Mouse (Mus musculus) CH12.LX (cell line): Measurements from ENCODE around the gene Dusp15. TPM values are rescaled to one million over a fixed set of nuclear protein-coding genes. Genes with fewer than 3 reads are reported as not detected.

ENCODE experiments used
- DNase-seq: peaks from one replicate; pipeline ENCODE4 v3.0.0-alpha.2; 2013; ENCODE audit errors: extremely low read depth
- H3K27ac ChIP-seq: 2 replicates; pipeline ENCODE4 v1.5.1; 2012; ENCODE audit warnings: low read depth, mild to moderate bottlenecking, control low read depth, moderate library complexity; ENCODE audit not compliant: insufficient read depth
- H3K27me3 ChIP-seq: replicated peaks from 2 replicates; pipeline ENCODE3; 2012; ENCODE audit warnings: inconsistent platforms
- H3K36me3 ChIP-seq, 2 experiments: replicated peaks in 1 of 2; 2 replicates each; pipeline versions ENCODE3 to v1.6.1; 2012; ENCODE audit warnings: inconsistent platforms in 1 of 2, low read length in 1 of 2, mild to moderate bottlenecking in 1 of 2, mixed read lengths in 1 of 2, moderate library complexity in 1 of 2; ENCODE audit not compliant: control insufficient read depth in 1 of 2, insufficient read depth in 1 of 2
- H3K4me1 ChIP-seq, 2 experiments: 2 replicates each; pipeline ENCODE4 v1.6.1; 2012; ENCODE audit warnings: inconsistent platforms in 1 of 2, moderate library complexity in 1 of 2; ENCODE audit not compliant: insufficient read depth in 2 of 2, control insufficient read depth in 1 of 2
- H3K4me2 ChIP-seq: 2 replicates; pipeline ENCODE4 v1.6.1; 2012; ENCODE audit warnings: low read depth, mild to moderate bottlenecking, control low read depth; ENCODE audit not compliant: poor library complexity, insufficient read depth, severe bottlenecking
- H3K4me3 ChIP-seq, 3 experiments: fragments of 150-350 bp in 1 of 3; sonication (generic) in 1 of 3; replicated peaks in 1 of 3; 2 replicates each; pipeline versions ENCODE3 to v1.5.1; 2011 to 2012; ENCODE audit warnings: low read depth in 2 of 3, low read length in 2 of 3, mild to moderate bottlenecking in 2 of 3, moderate library complexity in 2 of 3, control low read depth in 1 of 3, improper control_type of control experiment in 1 of 3, inconsistent platforms in 1 of 3, mixed read lengths in 1 of 3; ENCODE audit not compliant: poor library complexity in 1 of 3
- H3K79me2 ChIP-seq: replicated peaks from 2 replicates; pipeline ENCODE4 v1.6.1; 2012; ENCODE audit warnings: mild to moderate bottlenecking, moderate library complexity; ENCODE audit not compliant: control insufficient read depth, poor library complexity, insufficient read depth, severe bottlenecking; ENCODE audit errors: extremely low read depth
- H3K9ac ChIP-seq: 2 replicates; pipeline ENCODE4 v1.6.1; 2012; ENCODE audit warnings: low read depth, mild to moderate bottlenecking, control low read depth, moderate library complexity; ENCODE audit not compliant: insufficient read depth
- H3K9me3 ChIP-seq: replicated peaks from 2 replicates; pipeline ENCODE3; 2012; ENCODE audit warnings: low read length, inconsistent platforms, mixed read lengths
- CTCF ChIP-seq, 2 experiments: IDR thresholded peaks in 1 of 2; conservative IDR thresholded peaks in 1 of 2; 2 replicates each; pipeline ENCODE4 v1.5.1; 2011 to 2012; ENCODE audit warnings: low read depth in 2 of 2, low read length in 2 of 2, improper control_type of control experiment in 1 of 2, inconsistent platforms in 1 of 2, mild to moderate bottlenecking in 1 of 2, moderate library complexity in 1 of 2
- E2F4 ChIP-seq: IDR thresholded peaks from 2 replicates; pipeline ENCODE4 v1.6.1; 2011; ENCODE audit warnings: low read depth, low read length, improper control_type of control experiment; ENCODE audit not compliant: insufficient replicate concordance
- ELF1 ChIP-seq: IDR thresholded peaks from 2 replicates; pipeline ENCODE4 v1.6.1; 2014; ENCODE audit warnings: low read depth, mild to moderate bottlenecking, inconsistent platforms, low read length, improper control_type of control experiment
- EP300 ChIP-seq: IDR thresholded peaks from 2 replicates; pipeline ENCODE4 v1.6.1; 2011; ENCODE audit warnings: low read length, improper control_type of control experiment
- GABPA ChIP-seq: IDR thresholded peaks from 2 replicates; pipeline ENCODE4 v1.6.1; 2012; ENCODE audit warnings: low read depth, low read length, improper control_type of control experiment, inconsistent platforms; ENCODE audit not compliant: insufficient replicate concordance
- HCFC1 ChIP-seq: IDR thresholded peaks from 2 replicates; pipeline ENCODE4 v1.6.1; 2012; ENCODE audit warnings: low read depth, mild to moderate bottlenecking, inconsistent platforms, low read length, improper control_type of control experiment
- IRF4 ChIP-seq: IDR thresholded peaks from 2 replicates; pipeline ENCODE4 v1.6.1; 2014; ENCODE audit warnings: low read depth, mild to moderate bottlenecking, inconsistent platforms, low read length, improper control_type of control experiment
- JUND ChIP-seq: conservative IDR thresholded peaks from 2 replicates; pipeline ENCODE4 v1.6.1; 2011; ENCODE audit warnings: low read depth, low read length, improper control_type of control experiment
- MAFK ChIP-seq: IDR thresholded peaks from 2 replicates; pipeline ENCODE4 v1.6.1; 2011; ENCODE audit warnings: low read length, improper control_type of control experiment; ENCODE audit not compliant: insufficient replicate concordance
- MAX ChIP-seq: IDR thresholded peaks from 2 replicates; pipeline ENCODE4 v1.6.1; 2011; ENCODE audit warnings: low read length, improper control_type of control experiment
- NELFE ChIP-seq: IDR thresholded peaks from 2 replicates; pipeline ENCODE4 v1.6.1; 2011; ENCODE audit warnings: low read depth, low read length, improper control_type of control experiment
- POLR2A ChIP-seq: IDR thresholded peaks from 2 replicates; pipeline ENCODE4 v1.6.1; 2011; ENCODE audit warnings: low read depth, mild to moderate bottlenecking, improper control_type of control experiment, low read length
- POLR2AphosphoS2 ChIP-seq: IDR thresholded peaks from 2 replicates; pipeline ENCODE4 v1.6.1; 2011; ENCODE audit warnings: low read depth, low read length, improper control_type of control experiment
- RAD21 ChIP-seq: IDR thresholded peaks from 2 replicates; pipeline ENCODE4 v1.6.1; 2011; ENCODE audit warnings: low read depth, mild to moderate bottlenecking, low read length, improper control_type of control experiment, moderate library complexity
- RCOR1 ChIP-seq: conservative IDR thresholded peaks from 2 replicates; pipeline ENCODE4 v1.6.1; 2012; ENCODE audit warnings: low read depth, mild to moderate bottlenecking, inconsistent platforms, low read length, improper control_type of control experiment
- SIN3A ChIP-seq: IDR thresholded peaks from 2 replicates; pipeline ENCODE4 v1.6.1; 2012; ENCODE audit warnings: low read length, improper control_type of control experiment, inconsistent platforms
- TBP ChIP-seq: conservative IDR thresholded peaks from 2 replicates; pipeline ENCODE4 v1.6.1; 2011; ENCODE audit warnings: low read depth, low read length, improper control_type of control experiment
- TCF12 ChIP-seq: IDR thresholded peaks from 2 replicates; pipeline ENCODE4 v1.6.1; 2014; ENCODE audit warnings: low read depth, mild to moderate bottlenecking, inconsistent platforms, low read length, improper control_type of control experiment
- UBTF ChIP-seq: IDR thresholded peaks from 2 replicates; pipeline ENCODE4 v1.6.1; 2012; ENCODE audit warnings: low read depth, mild to moderate bottlenecking, inconsistent platforms, low read length, improper control_type of control experiment, moderate library complexity
- USF2 ChIP-seq: conservative IDR thresholded peaks from 2 replicates; pipeline ENCODE4 v1.6.1; 2011; ENCODE audit warnings: low read depth, low read length, improper control_type of control experiment
- ZC3H11A ChIP-seq: IDR thresholded peaks from 2 replicates; pipeline ENCODE4 v1.6.1; 2012; ENCODE audit warnings: low read depth, mild to moderate bottlenecking, inconsistent platforms, low read length, improper control_type of control experiment
- ZKSCAN1 ChIP-seq: IDR thresholded peaks from 2 replicates; pipeline ENCODE4 v1.6.1; 2012; ENCODE audit warnings: low read depth, inconsistent platforms, low read length, improper control_type of control experiment, borderline replicate concordance
- dilution Hi-C: fragments of 300-500 bp; cut with MboI; formaldehyde crosslinking; loops from 2 replicates; pipeline ENCODE4 v1.14.3; 2020; ENCODE audit warnings: low sequenced_read_pairs; ENCODE audit not compliant: extremely low pct_unique_long_range_greater_than_20kb, extremely low pct_ligation_motif_present
- in situ Hi-C: fragments of 300-500 bp; cut with MboI; formaldehyde crosslinking; loops from 3 replicates; pipeline ENCODE4 v1.14.3; 2019; ENCODE audit warnings: low sequenced_read_pairs, low pct_ligation_motif_present, low pct_unique_long_range_greater_than_20kb, mixed read lengths
- polyA plus RNA-seq: library from polyadenylated mRNA; unstranded; fragments of >175 nt; gene quantifications from 2 replicates; pipeline ENCODE4 v1.2.1, GENCODE M21; 2012; ENCODE audit warnings: low read depth; ENCODE audit not compliant: insufficient read length
- total RNA-seq, 2 experiments: library from RNA; depleted of rRNA; stranded (reverse); fragments of 300-350 nt in 1 of 2; fragments of >200 nt in 1 of 2; gene quantifications; 2 replicates each; pipeline ENCODE4 v1.2.3; 2012 to 2014

Gene Dusp15
- total and polyA plus RNA-seq, 3 experiments, result 0.08 to 0.13 TPM; not detected in 1

DNA sequence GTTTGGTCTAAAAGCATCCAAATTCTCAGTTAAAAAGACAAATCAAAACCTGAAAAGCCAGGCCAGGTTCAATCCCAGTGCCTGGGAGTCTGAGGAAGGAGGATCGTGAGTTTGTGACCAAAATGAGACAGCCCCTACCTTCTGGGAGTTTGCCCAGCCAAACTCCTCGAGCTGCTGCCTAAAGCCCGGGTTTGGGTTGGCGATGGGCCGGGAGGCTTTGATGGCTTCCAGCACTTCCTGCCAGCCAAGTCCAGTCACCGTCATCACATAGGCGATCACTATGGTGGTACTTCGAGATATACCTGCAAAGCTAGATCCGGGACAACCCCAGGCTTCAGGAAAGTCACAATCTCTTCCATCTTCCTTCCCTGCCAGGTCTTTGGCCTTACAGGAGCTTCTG lies 7.5 kb downstream of the Dusp15 start:
- H3K9me3 ChIP-seq, result no peaks in the 10 kb centered on the region
- TF ChIP-seq CTCF (conservative IDR thresholded peaks at IDR 0.05 in 1 of 2, IDR thresholded peaks at IDR 0.05 in 1 of 2; ENCODE audit: low read depth in 2 of 2, low read length in 2 of 2) (no peak), SIN3A (no peak), TCF12 (no peak), POLR2A (no peak), JUND (no peak), TBP (no peak), HCFC1 (no peak), MAFK (no peak), GABPA (no peak), NELFE (no peak), POLR2AphosphoS2 (no peak), MAX (no peak), USF2 (no peak), ELF1 (no peak), ZKSCAN1 (no peak), RAD21 (no peak), E2F4 (no peak), RCOR1 (no peak), ZC3H11A (no peak), IRF4 (no peak)
- TF ChIP-seq, all 38 proteins: peak for 0
- peaks cover 92% of the 10 kb centered on the region for H3K27me3 ChIP-seq
- H3K4me2 ChIP-seq, result no peak overlapping the region
- no peaks in the 10 kb centered on the region for H3K79me2 ChIP-seq
- no peak for DNase-seq
- H3K27ac ChIP-seq, result no peak overlapping the region
- H3K4me3 ChIP-seq, result no peak overlapping the region
- no peaks in the 10 kb centered on the region for H3K36me3 ChIP-seq
- peaks cover 0 to 15% of the 10 kb centered on the region in 2 experiments; a peak in 2 of 4 replicates for H3K4me1 ChIP-seq
- dilution Hi-C loops, result no loop called here
- no peak overlapping the region for H3K9ac ChIP-seq
- in situ Hi-C loops, result no loop called here

DNA sequence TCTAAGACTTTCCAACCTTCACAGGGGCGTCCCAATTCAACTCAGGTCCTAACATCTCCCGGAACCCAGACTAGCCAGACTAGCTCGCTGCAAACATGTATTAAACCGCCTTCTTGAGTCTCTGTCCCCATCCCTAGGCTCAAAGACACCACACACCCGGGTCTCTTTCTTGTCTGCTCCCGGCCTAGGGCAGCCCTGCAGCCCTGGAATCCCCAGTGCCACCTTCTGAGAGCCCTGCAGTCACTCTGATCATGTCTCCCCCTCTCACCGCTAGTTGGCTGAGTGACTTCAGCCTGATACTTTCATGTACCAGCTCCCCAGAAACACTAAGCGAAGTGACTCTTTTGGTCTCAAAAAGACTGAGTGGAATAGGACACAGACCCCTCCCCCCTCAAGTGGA lies 7.9 kb downstream of the Dusp15 start:
- H3K27me3 ChIP-seq, result peaks cover 92% of the 10 kb centered on the region
- no peak for TF ChIP-seq TBP
- TF ChIP-seq EP300, result no peak
- TF ChIP-seq IRF4, result no peak
- no peak for TF ChIP-seq UBTF
- no peak for TF ChIP-seq E2F4
- TF ChIP-seq, all 38 proteins: peak for 0
- H3K9ac ChIP-seq, result no peak overlapping the region
- peaks cover 0 to 15% of the 10 kb centered on the region in 2 experiments; a peak in 2 of 4 replicates for H3K4me1 ChIP-seq
- in situ Hi-C loops, result no loop called here
- H3K9me3 ChIP-seq, result no peaks in the 10 kb centered on the region
- no peak overlapping the region for H3K4me3 ChIP-seq
- H3K79me2 ChIP-seq, result no peaks in the 10 kb centered on the region
- no peak for DNase-seq
- H3K27ac ChIP-seq, result no peak overlapping the region
- dilution Hi-C loops, result no loop called here
- no peaks in the 10 kb centered on the region for H3K36me3 ChIP-seq
- H3K4me2 ChIP-seq, result no peak overlapping the region
